Mouse (Mus musculus) heart, embryonic 11.5 days (tissue): ENCODE results near the gene Txndc2. TPM values are rescaled to one million over a fixed set of nuclear protein-coding genes. Genes with fewer than 3 reads are reported as not detected.

Experiments used
- ATAC-seq: fragments of 200-750 bp; cut with Nextera tagmentation; replicated peaks from 2 replicates; pipeline ENCODE4 v1.8.0; 2017; ENCODE audit warnings: moderate library complexity; ENCODE audit not compliant: insufficient number of reproducible peaks, low FRiP score, low TSS enrichment
- H3K27ac ChIP-seq: fragments of 300-500 bp; sonication (generic); 2 replicates; pipeline ENCODE4 v1.5.1; 2014; ENCODE audit warnings: mild to moderate bottlenecking, low read depth, low read length
- H3K27me3 ChIP-seq: fragments of 300-500 bp; sonication (generic); 2 replicates; pipeline ENCODE4 v1.6.1; 2014; ENCODE audit warnings: mild to moderate bottlenecking, low read length, mixed read lengths; ENCODE audit not compliant: control insufficient read depth, insufficient read depth
- H3K36me3 ChIP-seq: fragments of 300-500 bp; sonication (generic); 2 replicates; pipeline ENCODE4 v1.6.1; 2014; ENCODE audit warnings: mild to moderate bottlenecking, low read length, moderate library complexity, mixed read lengths; ENCODE audit not compliant: control insufficient read depth, insufficient read depth
- H3K4me1 ChIP-seq: fragments of 300-500 bp; sonication (generic); 2 replicates; pipeline ENCODE4 v1.6.1; 2014; ENCODE audit warnings: low read length; ENCODE audit not compliant: control insufficient read depth, insufficient read depth
- H3K4me2 ChIP-seq: fragments of 300-500 bp; sonication (generic); 2 replicates; pipeline ENCODE4 v1.6.1; 2014; ENCODE audit warnings: mild to moderate bottlenecking, moderate library complexity
- H3K4me3 ChIP-seq: fragments of 300-500 bp; sonication (generic); 2 replicates; pipeline ENCODE4 v1.5.1; 2014; ENCODE audit warnings: low read depth, low read length
- H3K9ac ChIP-seq: fragments of 300-500 bp; sonication (generic); 2 replicates; pipeline ENCODE4 v1.6.1; 2014; ENCODE audit warnings: mild to moderate bottlenecking, low read depth, low read length, moderate library complexity
- H3K9me3 ChIP-seq: fragments of 300-500 bp; sonication (generic); replicated peaks from 2 replicates; pipeline ENCODE4 v1.6.1; 2016; ENCODE audit warnings: low read length; ENCODE audit not compliant: control insufficient read depth
- WGBS: fragments of 180-500 bp; shearing (Covaris S2); extraction: QIAGEN DNeasy Blood & Tissue Kit; methylation state at CpG from one replicate; pipeline ENCODE4 v1.1.7; 2014; ENCODE audit not compliant: insufficient replicate concordance; 5-methylcytosine and 5-hydroxymethylcytosine counted together
- polyA plus RNA-seq: library from polyadenylated mRNA; unstranded; fragments of >200 nt; fragmentation: Nextera tagmentation; extraction: Ambion mirVana; gene quantifications from 2 replicates; pipeline ENCODE4 v1.2.1, GENCODE M21; 2014

Gene Txndc2
- polyA plus RNA-seq, 1 experiment from 2014 or later = not detected

GRCm38 (mm10) chr17:65663329-65664078, 21.5 kb upstream of the Txndc2 start:
- H3K4me1 ChIP-seq = no peaks in the 10 kb centered on the region
- H3K27me3 ChIP-seq = no peaks in the 10 kb centered on the region
- H3K4me3 ChIP-seq = no peak overlapping the region
- 75% methylated on average over 14 of the region's 14 CpGs for WGBS
- ATAC-seq = no peak
- H3K36me3 ChIP-seq = no peaks in the 10 kb centered on the region
- no peak overlapping the region for H3K4me2 ChIP-seq
- H3K9ac ChIP-seq = no peak overlapping the region
- H3K27ac ChIP-seq = no peak overlapping the region
- H3K9me3 ChIP-seq = no peaks in the 10 kb centered on the region

- H3K9ac ChIP-seq = no peak overlapping the region
- H3K9me3 ChIP-seq = no peaks in the 10 kb centered on the region
- WGBS = 74% methylated on average over 3 of the region's 3 CpGs
- no peaks in the 10 kb centered on the region for H3K36me3 ChIP-seq
- no peak overlapping the region for H3K4me3 ChIP-seq
- no peaks in the 10 kb centered on the region for H3K4me1 ChIP-seq
- no peak overlapping the region for H3K27ac ChIP-seq
- H3K4me2 ChIP-seq = no peak overlapping the region
- no peak for ATAC-seq
- no peaks in the 10 kb centered on the region for H3K27me3 ChIP-seq
Measured at GRCm38 (mm10) chr17:65662662-65663061, 20.7 kb upstream of the Txndc2 start.

- Histone ChIP-seq H3K9me3 (no peaks in the 10 kb centered on the region), H3K36me3 (no peaks in the 10 kb centered on the region), H3K27me3 (no peaks in the 10 kb centered on the region), H3K27ac (no peak overlapping the region), H3K4me2 (no peak overlapping the region), H3K4me1 (no peaks in the 10 kb centered on the region), H3K4me3 (no peak overlapping the region), H3K9ac (no peak overlapping the region)
- WGBS = 74% methylated on average over 2 of the region's 2 CpGs
- ATAC-seq = no peak
Measured at GRCm38 (mm10) chr17:65658416-65658815, 16.4 kb upstream of the Txndc2 start.

GRCm38 (mm10) chr17:65657958-65658357, 16.0 kb upstream of the Txndc2 start:
- H3K27me3 ChIP-seq = no peaks in the 10 kb centered on the region
- H3K4me3 ChIP-seq = no peak overlapping the region
- no peaks in the 10 kb centered on the region for H3K4me1 ChIP-seq
- H3K36me3 ChIP-seq = no peaks in the 10 kb centered on the region
- H3K27ac ChIP-seq = no peak overlapping the region
- ATAC-seq = no peak
- H3K4me2 ChIP-seq = no peak overlapping the region
- WGBS = 86% methylated on average over 9 of the region's 9 CpGs
- no peaks in the 10 kb centered on the region for H3K9me3 ChIP-seq
- H3K9ac ChIP-seq = no peak overlapping the region

GRCm38 (mm10) chr17:65656731-65657130, 14.8 kb upstream of the Txndc2 start:
- Histone ChIP-seq H3K4me1 (no peaks in the 10 kb centered on the region), H3K9ac (no peak overlapping the region), H3K27ac (no peak overlapping the region), H3K4me2 (no peak overlapping the region), H3K9me3 (no peaks in the 10 kb centered on the region), H3K4me3 (no peak overlapping the region), H3K27me3 (no peaks in the 10 kb centered on the region), H3K36me3 (no peaks in the 10 kb centered on the region)
- ATAC-seq = no peak
- 75% methylated on average over 6 of the region's 6 CpGs for WGBS

- Histone ChIP-seq H3K4me2 (no peak overlapping the region), H3K27ac (no peak overlapping the region), H3K4me1 (no peaks in the 10 kb centered on the region), H3K9me3 (no peaks in the 10 kb centered on the region), H3K36me3 (no peaks in the 10 kb centered on the region; the same call in 1 of the 2 replicates), H3K27me3 (no peaks in the 10 kb centered on the region), H3K9ac (no peak overlapping the region), H3K4me3 (no peak overlapping the region)
- WGBS = 81% methylated on average over 8 of the region's 8 CpGs
- ATAC-seq = no peak
Measured at GRCm38 (mm10) chr17:65656076-65656475, 14.1 kb upstream of the Txndc2 start.

- Histone ChIP-seq H3K4me2 (no peak overlapping the region), H3K27me3 (no peaks in the 10 kb centered on the region), H3K36me3 (no peaks in the 10 kb centered on the region; the same call in 1 of the 2 replicates), H3K4me3 (no peak overlapping the region), H3K9me3 (no peaks in the 10 kb centered on the region), H3K27ac (no peak overlapping the region), H3K4me1 (no peaks in the 10 kb centered on the region), H3K9ac (no peak overlapping the region)
- ATAC-seq = no peak
- WGBS = 34% methylated on average over 4 of the region's 4 CpGs
Measured at GRCm38 (mm10) chr17:65655608-65656007, 13.6 kb upstream of the Txndc2 start.

- no peaks in the 10 kb centered on the region; the same call in 1 of the 2 replicates for H3K36me3 ChIP-seq
- ATAC-seq = no peak
- H3K27me3 ChIP-seq = no peaks in the 10 kb centered on the region
- no peak overlapping the region for H3K4me3 ChIP-seq
- H3K4me1 ChIP-seq = peaks cover 5% of the 10 kb centered on the region; the same call in 1 of the 2 replicates
- H3K27ac ChIP-seq = no peak overlapping the region
- no peak overlapping the region for H3K9ac ChIP-seq
- no peak overlapping the region for H3K4me2 ChIP-seq
- no peaks in the 10 kb centered on the region for H3K9me3 ChIP-seq
- 77% methylated on average over 6 of the region's 6 CpGs for WGBS
Measured at GRCm38 (mm10) chr17:65650598-65650997, 8.6 kb upstream of the Txndc2 start.

GRCm38 (mm10) chr17:65649175-65649493, 7.2 kb upstream of the Txndc2 start:
- Histone ChIP-seq H3K4me2 (no peak overlapping the region), H3K27me3 (no peaks in the 10 kb centered on the region), H3K36me3 (no peaks in the 10 kb centered on the region; the same call in 1 of the 2 replicates), H3K9me3 (no peaks in the 10 kb centered on the region), H3K4me1 (peaks cover 5% of the 10 kb centered on the region; the same call in 1 of the 2 replicates), H3K9ac (no peak overlapping the region), H3K4me3 (no peak overlapping the region), H3K27ac (no peak overlapping the region)
- ATAC-seq = no peak
- 76% methylated on average over 2 of the region's 2 CpGs for WGBS
